Mouse (Mus musculus) cerebellum, adult 8-10 months (tissue): ENCODE results near the gene Dmd.
"Not testable (repeated sequence)": the region's sequence is repeated elsewhere in the genome, so short reads cannot be mapped to it uniquely, and the experiment has no call there.

Source experiments
- DNase-seq: peaks from one replicate; pipeline ENCODE4 v3.0.0; 2022

Dmd gene

GRCm38 (mm10) chrX:82948630-82949029 is at the start of gene Dmd:
Dmd (plus strand) TSS chrX:82948870.
- no peak for DNase-seq

- DNase-seq = no peak
These were observed 47.2 kb upstream of the Dmd start for GRCm38 (mm10) chrX:82901515-82901914.

- DNase-seq = no peak
These were observed 39.0 kb downstream of the Dmd start for GRCm38 (mm10) chrX:82987683-82988082.

GRCm38 (mm10) chrX:83050190-83050589 is 101.5 kb downstream of the Dmd start:
- DNase-seq = no peak

- DNase-seq = no peak
These were observed 167.7 kb downstream of the Dmd start for GRCm38 (mm10) chrX:83116171-83116876.

DNA sequence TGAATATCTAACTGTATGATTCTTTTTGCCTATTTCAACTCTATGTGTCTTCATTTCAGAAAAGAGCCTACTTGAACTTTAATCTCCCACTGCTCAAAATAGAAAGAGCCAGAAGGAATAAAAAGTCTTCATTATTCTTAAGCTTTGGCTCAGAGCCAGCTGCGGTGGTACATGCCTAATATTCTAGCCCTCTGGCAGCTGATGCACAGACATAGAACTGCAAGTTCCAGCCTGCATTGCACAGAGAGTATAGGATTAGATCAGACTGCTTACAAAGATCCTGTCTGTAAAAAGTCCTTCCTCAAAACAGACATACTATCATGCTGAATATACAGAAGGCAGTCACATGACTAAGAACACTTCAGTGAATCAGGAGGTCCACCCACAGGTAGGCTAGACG is 168.5 kb downstream of the Dmd start:
- no peak for DNase-seq

- no peak for DNase-seq
These were observed 271.9 kb downstream of the Dmd start for GRCm38 (mm10) chrX:83220563-83220962.

DNA sequence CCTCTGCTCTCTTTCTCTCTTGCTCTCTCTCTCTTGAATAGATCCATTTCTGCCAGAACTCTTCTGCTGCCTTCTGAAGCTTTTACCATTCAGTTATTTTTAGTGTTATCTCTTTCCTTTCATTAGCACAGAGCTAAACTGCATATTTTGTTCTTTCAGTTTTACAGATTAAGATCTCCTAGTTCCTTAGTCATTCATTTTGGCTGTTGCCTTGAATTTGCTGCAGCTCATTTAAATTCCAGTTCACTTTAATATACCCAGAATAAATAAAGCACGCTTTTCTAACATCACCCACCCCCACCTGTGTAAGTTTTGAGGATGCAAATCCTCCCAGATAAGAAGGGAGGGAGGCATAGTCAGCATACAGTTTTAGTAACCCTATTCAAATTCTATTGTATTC is 272.4 kb downstream of the Dmd start:
- DNase-seq = no peak

DNA sequence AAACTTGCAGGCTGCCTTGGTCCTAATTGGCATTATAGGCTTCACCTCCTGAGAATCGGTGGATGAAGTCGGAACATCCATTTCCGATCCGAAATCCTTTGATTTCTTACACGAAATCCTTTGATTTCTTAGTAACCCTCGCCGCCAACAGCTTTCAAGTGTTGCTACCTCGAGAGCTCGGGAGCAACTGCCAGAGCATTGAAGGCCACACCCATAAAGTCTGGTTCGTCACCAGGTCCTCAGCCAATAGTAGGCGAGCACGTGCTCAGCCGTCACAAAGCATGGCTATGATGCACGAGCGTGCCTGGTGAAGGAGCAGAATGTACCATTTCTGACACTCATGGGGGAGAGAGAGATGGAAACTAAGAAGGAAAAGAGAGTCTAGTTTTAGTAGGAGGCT is 538.9 kb downstream of the Dmd start, which contains the start of gene Tsga8:
Gene Tsga8, minus strand, starts transcription at position 327 of the 400 bp plus-strand sequence.
- DNase-seq = no peak

GRCm38 (mm10) chrX:83674998-83675397 is 726.3 kb downstream of the Dmd start:
- DNase-seq = no peak

- no peak for DNase-seq
These were observed 737.9 kb downstream of the Dmd start for GRCm38 (mm10) chrX:83686547-83686946.

- DNase-seq = no peak
These were observed 791.9 kb downstream of the Dmd start for GRCm38 (mm10) chrX:83740533-83740932.

GRCm38 (mm10) chrX:83746301-83747008 is 797.8 kb downstream of the Dmd start:
- no peak for DNase-seq

DNA sequence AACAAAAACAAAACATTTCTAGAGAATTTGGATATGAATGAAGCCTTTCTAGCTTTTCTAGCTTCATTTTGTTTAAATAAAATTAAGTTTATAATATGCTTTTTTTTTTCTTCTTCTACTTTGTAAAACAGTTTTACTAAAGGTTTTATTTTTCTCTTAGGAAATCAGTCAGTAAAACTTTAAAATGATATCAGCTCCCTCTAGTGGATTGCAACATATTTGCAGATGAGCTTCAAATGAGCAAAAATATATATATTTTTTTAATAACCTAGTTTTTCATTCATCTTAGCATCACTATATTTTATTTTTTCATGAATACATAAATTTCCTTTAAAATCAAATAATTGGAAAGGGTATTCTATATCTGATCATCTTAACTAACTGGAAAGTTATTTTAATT is 838.7 kb downstream of the Dmd start:
- no peak for DNase-seq

GRCm38 (mm10) chrX:83867469-83867868 is 918.8 kb downstream of the Dmd start:
- not testable (repeated sequence) for DNase-seq

DNA sequence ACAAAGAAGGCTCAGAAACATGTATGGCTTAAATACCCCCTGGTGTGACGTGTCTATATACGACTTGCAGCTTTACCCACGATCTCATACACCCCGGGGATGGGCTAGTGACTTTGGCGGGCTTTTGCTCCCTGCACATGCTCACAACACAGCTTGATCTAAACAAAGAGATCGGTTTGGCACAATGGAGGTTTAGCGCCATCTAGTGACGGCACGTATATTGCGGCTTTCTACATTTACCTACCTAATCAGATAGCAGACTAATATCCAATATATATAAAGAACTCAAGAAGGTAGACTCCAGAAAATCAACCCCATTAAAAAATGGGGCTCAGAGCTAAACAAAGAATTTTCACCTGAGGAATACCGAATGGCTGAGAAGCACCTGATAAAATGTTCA is 926.7 kb downstream of the Dmd start:
- not testable (repeated sequence) for DNase-seq

- DNase-seq = no peak
These were observed 1027.2 kb downstream of the Dmd start for GRCm38 (mm10) chrX:83975895-83976294.

DNA sequence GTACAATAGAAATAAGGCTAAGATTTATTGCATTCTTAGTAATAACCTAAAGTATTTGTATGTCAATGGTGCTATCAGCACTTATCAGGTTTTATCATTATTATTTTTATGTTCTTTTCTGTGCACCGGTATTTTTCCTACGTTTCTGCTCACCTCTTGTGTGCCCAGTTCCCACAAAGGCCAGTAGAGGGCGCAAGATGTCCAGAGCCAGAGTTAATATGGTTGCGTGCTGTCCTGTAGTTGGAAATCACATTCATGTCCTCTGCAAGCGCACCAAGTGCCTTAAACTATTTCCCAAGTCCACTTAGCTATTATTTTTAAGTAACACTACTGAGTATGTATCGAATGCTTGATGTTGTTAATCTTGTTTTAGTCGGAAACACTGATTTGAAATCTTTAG is 1052.6 kb downstream of the Dmd start:
- peak; percentile 30 for DNase-seq

DNA sequence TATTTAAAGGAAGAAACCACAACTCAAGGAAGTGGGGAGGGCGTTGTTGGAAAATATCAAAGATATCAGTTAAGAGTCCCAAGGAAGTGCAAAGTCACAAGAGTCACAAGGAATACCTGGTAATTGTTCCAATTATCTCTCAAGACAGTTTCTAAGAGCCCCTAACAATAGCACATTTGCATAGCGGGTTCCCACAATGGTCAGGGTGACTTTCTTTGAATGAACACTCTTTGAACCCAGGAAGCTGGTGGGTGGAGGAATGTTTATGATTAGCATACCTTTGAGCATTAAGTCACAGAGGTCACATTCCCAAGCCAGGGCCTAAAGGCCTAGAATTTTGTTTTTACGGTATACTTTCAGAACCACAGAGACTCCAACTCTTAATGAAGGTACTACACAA is 1113.8 kb downstream of the Dmd start:
- DNase-seq = not testable (repeated sequence)

GRCm38 (mm10) chrX:84165872-84166271 is 1217.2 kb downstream of the Dmd start:
- DNase-seq = no peak

DNA sequence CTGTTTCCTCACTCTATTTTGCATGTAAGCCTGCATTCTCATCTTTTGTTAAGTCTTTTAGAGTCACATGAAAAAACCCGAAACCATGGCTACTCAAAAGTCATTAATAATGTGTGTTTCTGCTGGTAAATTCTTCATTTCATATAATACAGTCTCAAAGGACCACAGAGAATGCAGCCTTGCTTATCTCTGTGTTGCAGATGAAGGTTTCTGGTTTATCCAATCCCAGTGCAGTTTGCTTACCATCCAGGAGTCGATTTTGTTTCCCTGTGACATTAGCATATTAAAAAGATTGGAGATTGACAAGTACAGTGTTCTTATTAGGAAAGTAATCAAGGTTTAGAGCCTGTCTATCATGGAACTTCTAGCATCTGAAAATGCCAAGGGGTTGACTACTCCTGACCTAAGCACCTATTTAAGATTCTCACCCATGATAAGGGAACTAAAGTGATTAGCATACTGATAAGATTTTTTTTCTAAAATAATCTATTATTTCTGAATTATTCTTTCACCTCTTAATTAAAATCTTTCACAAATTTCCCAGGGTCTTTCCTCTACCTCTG is 1292.7 kb downstream of the Dmd start:
- DNase-seq = no peak

- peak; percentile 35 for DNase-seq
These were observed 1381.9 kb downstream of the Dmd start for GRCm38 (mm10) chrX:84330593-84330992.

GRCm38 (mm10) chrX:84332177-84332576 is 1383.5 kb downstream of the Dmd start:
- DNase-seq = peak; percentile 20

- DNase-seq = no peak
These were observed 1416.3 kb downstream of the Dmd start for GRCm38 (mm10) chrX:84364981-84365380.
